Mouse (Mus musculus): ENCODE results near the gene Wwox. TPM values are rescaled to one million over a fixed set of nuclear protein-coding genes. Genes with fewer than 3 reads are reported as not detected.
A peak's percentile ranks its signal among the peaks of the same experiment; 100 is the strongest.

The Wwox gene
- polyA plus RNA-seq, 1 experiment from 2014 or later = 10.4 TPM

GRCm38 (mm10) chr8:115243465-115244027, 804.1 kb downstream of the Wwox start:
- H3K9me3 ChIP-seq (replicated peaks) = no peaks in the 10 kb centered on the region; the same call in 1 of the 2 replicates
- H3K9ac ChIP-seq = no peak overlapping the region
- 82% methylated on average over 9 of the region's 9 CpGs for WGBS
- no peak overlapping the region for H3K4me3 ChIP-seq
- H3K4me1 ChIP-seq (replicated peaks) = peaks cover 3% of the 10 kb centered on the region; the same call in 1 of the 2 replicates
- no peaks in the 10 kb centered on the region for H3K36me3 ChIP-seq
- no peak overlapping the region for H3K27ac ChIP-seq (ENCODE audit: poor library complexity, severe bottlenecking)
- 0 out of 2 replicates have a peak, but pooled peaks cover 4% of the 10 kb centered on the region for H3K27me3 ChIP-seq (replicated peaks)
- no peak overlapping the region for H3K4me2 ChIP-seq
- no peak for ATAC-seq (ENCODE audit: insufficient number of reproducible peaks, low FRiP score)

- Histone ChIP-seq H3K27me3 (replicated peaks) (0 out of 2 replicates have a peak, but pooled peaks cover 4% of the 10 kb centered on the region), H3K4me2 (peak overlapping the region; percentile 54), H3K9ac (no peak overlapping the region), H3K27ac (ENCODE audit: poor library complexity, severe bottlenecking) (no peak overlapping the region), H3K9me3 (replicated peaks) (no peaks in the 10 kb centered on the region; the same call in 1 of the 2 replicates), H3K36me3 (no peaks in the 10 kb centered on the region), H3K4me1 (replicated peaks) (peaks cover 8% of the 10 kb centered on the region; the same call in 1 of the 2 replicates), H3K4me3 (0 out of 2 replicates have a peak overlapping the region, but pooled peaks have one; percentile 14)
- ATAC-seq (ENCODE audit: insufficient number of reproducible peaks, low FRiP score) = no peak
- 48% methylated on average over 22 of the region's 22 CpGs for WGBS
Observed at GRCm38 (mm10) chr8:115249688-115250366, 810.4 kb downstream of the Wwox start.

- no peaks in the 10 kb centered on the region for H3K36me3 ChIP-seq
- peaks cover 1% of the 10 kb centered on the region; the same call in 1 of the 2 replicates for H3K4me1 ChIP-seq (replicated peaks)
- H3K27me3 ChIP-seq (replicated peaks) = no peaks in the 10 kb centered on the region
- WGBS = 85% methylated on average over 13 of the region's 13 CpGs
- H3K9me3 ChIP-seq (replicated peaks) = no peaks in the 10 kb centered on the region
- ATAC-seq (ENCODE audit: insufficient number of reproducible peaks, low FRiP score) = no peak
- H3K9ac ChIP-seq = no peak overlapping the region
- H3K4me3 ChIP-seq = no peak overlapping the region
- no peak overlapping the region for H3K4me2 ChIP-seq
- H3K27ac ChIP-seq (ENCODE audit: poor library complexity, severe bottlenecking) = no peak overlapping the region
Observed at GRCm38 (mm10) chr8:115255550-115255949, 816.1 kb downstream of the Wwox start.

GRCm38 (mm10) chr8:115257417-115257816, 818.0 kb downstream of the Wwox start:
- Histone ChIP-seq H3K9me3 (replicated peaks) (no peaks in the 10 kb centered on the region), H3K4me1 (replicated peaks) (no peaks in the 10 kb centered on the region), H3K9ac (no peak overlapping the region), H3K4me3 (no peak overlapping the region), H3K4me2 (no peak overlapping the region), H3K36me3 (no peaks in the 10 kb centered on the region), H3K27ac (ENCODE audit: poor library complexity, severe bottlenecking) (no peak overlapping the region), H3K27me3 (replicated peaks) (no peaks in the 10 kb centered on the region)
- WGBS = 93% methylated on average over 17 of the region's 17 CpGs
- no peak for ATAC-seq (ENCODE audit: insufficient number of reproducible peaks, low FRiP score)

GRCm38 (mm10) chr8:115259806-115260205, 820.4 kb downstream of the Wwox start:
- Histone ChIP-seq H3K36me3 (no peaks in the 10 kb centered on the region), H3K27me3 (replicated peaks) (no peaks in the 10 kb centered on the region), H3K9ac (no peak overlapping the region), H3K9me3 (replicated peaks) (no peaks in the 10 kb centered on the region), H3K27ac (ENCODE audit: poor library complexity, severe bottlenecking) (no peak overlapping the region), H3K4me2 (no peak overlapping the region), H3K4me3 (no peak overlapping the region), H3K4me1 (replicated peaks) (no peaks in the 10 kb centered on the region)
- no peak for ATAC-seq (ENCODE audit: insufficient number of reproducible peaks, low FRiP score)
- 80% methylated on average over 12 of the region's 12 CpGs for WGBS

GRCm38 (mm10) chr8:115267196-115267595, 827.7 kb downstream of the Wwox start:
- H3K4me1 ChIP-seq (replicated peaks) = no peaks in the 10 kb centered on the region
- H3K4me3 ChIP-seq = no peak overlapping the region
- no peak for ATAC-seq (ENCODE audit: insufficient number of reproducible peaks, low FRiP score)
- H3K9me3 ChIP-seq (replicated peaks) = no peaks in the 10 kb centered on the region
- H3K4me2 ChIP-seq = no peak overlapping the region
- no peak overlapping the region for H3K27ac ChIP-seq (ENCODE audit: poor library complexity, severe bottlenecking)
- H3K27me3 ChIP-seq (replicated peaks) = peaks cover 6% of the 10 kb centered on the region; the same call in 1 of the 2 replicates
- no peak overlapping the region for H3K9ac ChIP-seq
- 63% methylated on average over 11 of the region's 11 CpGs for WGBS
- no peaks in the 10 kb centered on the region for H3K36me3 ChIP-seq

GRCm38 (mm10) chr8:115269601-115270000, 830.1 kb downstream of the Wwox start:
- no peak for ATAC-seq (ENCODE audit: insufficient number of reproducible peaks, low FRiP score)
- 57% methylated on average over 4 of the region's 4 CpGs for WGBS
- Histone ChIP-seq H3K27me3 (replicated peaks) (peaks cover 6% of the 10 kb centered on the region; the same call in 1 of the 2 replicates), H3K9me3 (replicated peaks) (no peaks in the 10 kb centered on the region), H3K4me2 (no peak overlapping the region), H3K27ac (ENCODE audit: poor library complexity, severe bottlenecking) (no peak overlapping the region), H3K4me1 (replicated peaks) (no peaks in the 10 kb centered on the region), H3K9ac (no peak overlapping the region), H3K4me3 (no peak overlapping the region), H3K36me3 (no peaks in the 10 kb centered on the region)

GRCm38 (mm10) chr8:115273976-115274375, 834.5 kb downstream of the Wwox start:
- Histone ChIP-seq H3K4me1 (replicated peaks) (no peaks in the 10 kb centered on the region), H3K9ac (no peak overlapping the region), H3K4me2 (no peak overlapping the region), H3K27me3 (replicated peaks) (no peaks in the 10 kb centered on the region), H3K36me3 (no peaks in the 10 kb centered on the region), H3K4me3 (no peak overlapping the region), H3K27ac (ENCODE audit: poor library complexity, severe bottlenecking) (no peak overlapping the region), H3K9me3 (replicated peaks) (no peaks in the 10 kb centered on the region)
- WGBS = 74% methylated on average over 6 of the region's 6 CpGs
- ATAC-seq (ENCODE audit: insufficient number of reproducible peaks, low FRiP score) = no peak

- no peak overlapping the region for H3K4me2 ChIP-seq
- 61% methylated on average over 2 of the region's 2 CpGs for WGBS
- H3K4me3 ChIP-seq = no peak overlapping the region
- no peaks in the 10 kb centered on the region for H3K4me1 ChIP-seq (replicated peaks)
- H3K9ac ChIP-seq = no peak overlapping the region
- no peaks in the 10 kb centered on the region for H3K27me3 ChIP-seq (replicated peaks)
- no peaks in the 10 kb centered on the region for H3K36me3 ChIP-seq
- no peak overlapping the region for H3K27ac ChIP-seq (ENCODE audit: poor library complexity, severe bottlenecking)
- H3K9me3 ChIP-seq (replicated peaks) = no peaks in the 10 kb centered on the region
- ATAC-seq (ENCODE audit: insufficient number of reproducible peaks, low FRiP score) = no peak
Observed at GRCm38 (mm10) chr8:115276281-115276680, 836.8 kb downstream of the Wwox start.

- no peaks in the 10 kb centered on the region for H3K4me1 ChIP-seq (replicated peaks)
- no peaks in the 10 kb centered on the region for H3K36me3 ChIP-seq
- no peak overlapping the region for H3K4me3 ChIP-seq
- H3K27ac ChIP-seq (ENCODE audit: poor library complexity, severe bottlenecking) = no peak overlapping the region
- H3K27me3 ChIP-seq (replicated peaks) = no peaks in the 10 kb centered on the region
- no peak overlapping the region for H3K4me2 ChIP-seq
- ATAC-seq (ENCODE audit: insufficient number of reproducible peaks, low FRiP score) = no peak
- 90% methylated on average over 5 of the region's 5 CpGs for WGBS
- H3K9ac ChIP-seq = no peak overlapping the region
- H3K9me3 ChIP-seq (replicated peaks) = peaks cover 4% of the 10 kb centered on the region; the same call in 1 of the 2 replicates
Observed at GRCm38 (mm10) chr8:115278291-115278690, 838.8 kb downstream of the Wwox start.

- WGBS = 57% methylated on average over 8 of the region's 8 CpGs
- Histone ChIP-seq H3K36me3 (no peaks in the 10 kb centered on the region), H3K9me3 (replicated peaks) (no peaks in the 10 kb centered on the region; the same call in 1 of the 2 replicates), H3K27me3 (replicated peaks) (no peaks in the 10 kb centered on the region), H3K27ac (ENCODE audit: poor library complexity, severe bottlenecking) (no peak overlapping the region), H3K4me1 (replicated peaks) (no peaks in the 10 kb centered on the region), H3K4me2 (no peak overlapping the region), H3K9ac (no peak overlapping the region), H3K4me3 (no peak overlapping the region)
- ATAC-seq (ENCODE audit: insufficient number of reproducible peaks, low FRiP score) = no peak
Observed at GRCm38 (mm10) chr8:115290224-115290623, 850.8 kb downstream of the Wwox start.
